Mouse (Mus musculus): ENCODE results near the gene Mark3.

DNA sequence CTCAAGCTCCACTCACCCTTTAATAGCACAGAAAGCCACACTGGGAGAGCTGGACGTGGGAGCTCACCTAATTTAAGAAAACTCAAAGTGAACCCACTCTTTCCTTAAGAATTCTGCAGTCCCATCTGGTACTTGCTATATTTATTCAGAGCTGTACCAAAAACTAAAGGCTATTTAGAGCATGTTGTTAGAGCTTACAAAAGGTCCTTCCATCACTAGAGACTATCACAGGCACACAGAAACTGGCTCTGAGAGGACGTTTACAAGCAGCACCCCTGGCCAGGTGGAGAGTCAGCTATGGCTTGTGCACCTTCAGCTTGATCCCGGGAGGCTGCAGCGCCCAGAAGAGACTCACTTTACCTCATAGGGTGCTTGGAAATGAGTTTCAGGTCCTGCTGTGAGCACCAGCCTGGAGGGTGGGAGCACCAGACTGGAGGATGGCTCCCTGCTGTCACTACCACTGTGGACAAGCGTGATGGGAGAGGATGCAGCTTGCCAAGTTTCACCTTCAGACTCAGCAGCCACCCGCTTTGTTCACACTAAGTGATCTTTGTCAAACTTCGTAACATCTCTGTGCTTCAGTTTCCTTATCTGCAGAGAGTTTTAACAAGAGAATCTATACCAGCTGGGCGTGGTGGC, 46.6 kb upstream of the Mark3 start:
- TF ChIP-seq CTCF (conservative IDR thresholded peaks at IDR 0.05; ENCODE audit: insufficient read depth, insufficient read length, low read depth, low read length) (no peak), POLR2A (IDR thresholded peaks at IDR 0.05; ENCODE audit: low read depth, low read length) (no peak)
